Mouse (Mus musculus): ENCODE measurements around the gene Glis1.
"Not testable (repeated sequence)": the region's sequence is repeated elsewhere in the genome, so short reads cannot be mapped to it uniquely, and the experiment has no call there.

Glis1 gene

GRCm38 (mm10) chr4:107580883-107581282, 146.5 kb downstream of the Glis1 start:
- DNase-seq (ENCODE audit: low spot score) = no peak

DNA sequence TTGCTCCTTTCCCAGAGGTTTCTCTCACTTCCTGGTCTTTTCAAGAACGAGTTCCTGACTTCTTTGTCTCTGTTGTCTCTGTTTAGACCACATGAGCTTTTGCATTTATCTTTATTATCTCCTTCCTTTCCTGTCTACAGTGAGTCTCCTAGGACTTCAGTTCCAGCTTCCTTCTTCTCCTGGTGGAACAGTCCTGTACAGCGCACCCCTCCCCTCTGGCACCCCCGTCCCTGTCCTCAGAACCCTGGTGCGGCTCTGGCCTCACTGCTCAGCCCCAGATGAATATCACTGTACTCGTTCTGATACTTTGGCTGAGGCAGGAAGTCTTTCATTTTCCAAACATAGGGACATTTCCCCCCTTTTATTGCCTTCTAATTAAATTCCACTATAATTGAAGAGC, 152.0 kb downstream of the Glis1 start:
- DNase-seq (ENCODE audit: low spot score) = no peak

DNA sequence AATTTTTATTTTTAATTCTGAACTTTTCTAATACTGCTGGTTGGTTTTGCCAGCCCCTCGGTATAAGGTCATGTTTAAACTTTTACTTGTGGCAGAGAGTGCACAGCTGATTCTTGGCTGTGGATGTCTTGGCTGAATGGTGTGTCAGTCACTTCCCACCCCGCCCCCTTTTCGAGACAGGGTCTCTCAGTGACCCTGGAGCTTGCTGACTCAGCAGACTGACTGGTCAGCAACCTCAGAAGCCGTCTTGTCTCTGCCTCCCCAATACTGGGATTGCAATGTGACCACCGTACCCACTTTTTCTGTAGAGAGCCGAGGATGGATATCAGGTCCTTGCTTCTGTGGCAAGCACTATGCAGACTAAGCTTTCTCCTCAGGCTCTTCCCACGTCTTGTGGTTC, 154.2 kb downstream of the Glis1 start:
- DNase-seq (ENCODE audit: low spot score) = no peak

DNA sequence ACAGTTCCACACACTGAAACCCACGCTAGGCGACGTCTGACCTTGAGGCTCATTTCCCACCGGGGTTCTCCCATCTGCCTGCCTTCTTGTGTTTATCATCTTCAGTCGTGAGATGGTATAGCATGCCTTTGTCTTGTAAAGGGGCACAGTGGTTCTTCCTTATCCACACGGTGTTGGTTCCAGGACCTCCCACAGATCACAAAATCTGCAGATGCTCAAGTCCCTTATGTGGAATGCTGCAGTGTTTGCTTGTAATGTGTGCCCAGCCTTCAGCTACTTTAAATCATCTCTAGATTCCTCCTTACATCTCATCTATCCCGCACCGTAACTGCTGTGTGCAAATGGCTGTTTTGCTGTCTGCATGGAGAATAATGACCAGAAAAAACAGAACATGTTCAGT, 154.7 kb downstream of the Glis1 start:
- DNase-seq (ENCODE audit: low spot score) = no peak

DNA sequence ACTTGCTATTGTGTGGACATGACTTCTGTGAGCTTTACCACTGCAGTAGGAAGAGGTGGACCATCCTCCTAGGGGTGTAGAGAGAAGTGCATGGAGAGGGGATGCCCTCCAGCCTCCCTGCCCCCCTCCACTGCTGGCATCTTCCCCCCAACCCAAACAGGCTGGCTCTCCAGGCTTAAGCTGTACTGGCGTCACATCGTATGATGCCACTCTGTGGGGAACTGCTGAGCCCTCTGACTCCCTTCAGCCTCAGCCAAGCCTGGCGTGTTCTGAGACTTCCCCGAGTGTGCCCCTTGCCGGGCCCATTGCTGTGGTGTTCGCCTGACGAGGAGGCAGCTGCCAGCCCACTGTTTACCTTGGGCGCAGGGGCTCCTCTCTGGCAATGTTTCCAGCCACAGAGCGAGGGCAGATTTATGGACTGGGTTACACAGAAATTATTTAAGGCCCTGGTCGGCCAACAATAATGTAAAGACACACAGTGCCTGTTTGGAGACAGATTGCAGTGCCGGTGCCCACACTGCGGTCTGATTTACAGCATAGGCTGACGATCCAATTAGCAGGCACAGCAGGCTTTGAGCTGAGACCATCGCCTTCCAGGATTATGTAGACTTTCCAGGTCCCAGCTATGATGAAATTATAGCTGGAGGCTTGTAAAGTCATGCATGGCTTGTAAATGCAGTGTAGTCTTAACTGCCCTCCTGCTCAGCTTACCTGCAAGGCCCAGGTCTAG, 156.6 kb downstream of the Glis1 start:
- DNase-seq (ENCODE audit: low spot score) = no peak

- no peak for DNase-seq (ENCODE audit: low spot score)
Observed at GRCm38 (mm10) chr4:107593426-107593825, 159.0 kb downstream of the Glis1 start.

DNA sequence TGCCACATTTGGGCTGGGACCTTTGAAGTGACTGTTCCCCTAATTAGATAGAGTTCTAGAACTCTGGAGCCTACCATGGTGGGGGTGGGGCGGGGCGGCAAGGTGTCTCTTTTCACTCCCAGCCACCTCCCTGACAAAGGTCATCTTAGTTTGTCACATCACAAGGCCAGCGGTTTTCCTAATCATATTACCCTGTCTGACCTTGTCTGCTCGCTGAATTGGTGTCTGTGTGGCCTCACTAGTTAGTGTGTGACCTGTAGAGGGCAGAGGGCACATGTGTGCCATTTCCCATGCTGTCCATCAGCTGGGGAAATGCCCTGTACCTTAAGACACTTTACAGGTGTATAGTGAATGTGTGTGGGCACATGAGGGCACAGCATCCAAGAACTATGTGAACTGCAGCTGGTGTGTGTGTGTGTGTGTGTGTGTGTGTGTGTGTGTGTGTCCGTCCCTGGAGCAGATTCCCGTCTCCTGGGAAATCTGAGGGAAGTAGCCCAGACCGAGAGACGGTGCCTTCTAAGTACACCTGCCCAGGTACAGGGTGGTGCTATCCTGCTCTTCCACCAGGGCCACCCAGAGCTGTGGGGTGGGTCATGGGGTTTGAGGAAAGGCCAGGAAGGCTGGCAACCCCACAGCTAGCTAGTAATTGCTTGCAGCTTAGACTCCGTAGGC, 163.0 kb downstream of the Glis1 start:
- no peak for DNase-seq (ENCODE audit: low spot score)

DNA sequence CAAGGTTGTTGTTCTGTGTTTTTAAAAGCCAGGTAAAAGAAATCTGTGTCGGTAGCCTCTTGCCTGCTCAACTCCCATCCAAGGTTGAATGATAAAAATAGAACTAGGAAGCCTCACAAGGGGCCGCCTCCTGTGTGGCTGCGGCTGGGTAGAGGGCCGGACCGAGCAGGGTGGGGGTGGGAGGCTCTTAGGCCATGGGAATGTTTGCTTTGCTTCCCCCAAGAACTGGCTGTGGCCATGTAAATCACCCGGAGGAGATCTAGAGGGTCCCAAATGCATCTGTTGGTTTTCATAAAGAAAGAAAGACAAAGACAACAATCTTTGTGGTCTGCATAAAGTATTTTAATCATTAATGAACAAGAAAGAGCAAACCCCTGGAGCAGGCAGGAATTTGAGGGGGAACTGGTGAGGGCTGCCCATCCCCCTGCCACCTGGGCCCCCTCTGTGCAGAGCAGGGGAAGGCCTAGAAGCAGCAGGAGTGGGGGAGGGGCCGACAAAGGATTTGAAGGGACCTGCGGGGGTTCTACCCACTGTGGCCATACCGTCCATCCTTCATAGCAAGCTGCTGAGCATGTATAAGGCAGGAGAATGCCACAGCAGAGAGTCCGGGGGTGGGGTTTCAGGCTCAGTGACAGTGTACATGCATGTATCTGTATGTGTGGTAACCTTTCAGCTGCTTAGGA, 163.6 kb downstream of the Glis1 start:
- DNase-seq (ENCODE audit: low spot score) = no peak

- not testable (repeated sequence) for DNase-seq (ENCODE audit: low spot score)
Observed at GRCm38 (mm10) chr4:107598581-107598958, 164.2 kb downstream of the Glis1 start.

DNA sequence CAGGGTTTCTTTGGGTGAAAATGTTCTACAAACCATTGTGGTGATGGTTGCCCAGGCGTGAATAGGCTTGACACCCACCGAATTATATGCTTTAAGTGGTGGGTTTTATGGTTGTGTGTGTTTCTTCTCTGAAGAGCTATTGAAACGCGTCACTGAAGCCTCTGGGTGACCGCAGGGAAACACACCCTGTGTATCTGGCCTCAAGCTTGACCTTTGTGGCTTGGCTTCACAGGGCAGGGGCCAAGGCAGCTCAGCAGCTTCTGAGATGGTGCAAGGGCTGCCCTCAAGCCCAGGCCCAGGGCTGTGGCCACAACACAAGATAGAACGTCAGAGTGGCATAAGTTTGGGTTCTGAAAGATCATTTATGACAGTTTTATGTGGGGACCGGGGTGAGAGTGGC, 167.9 kb downstream of the Glis1 start:
- DNase-seq (ENCODE audit: low spot score) = no peak

DNA sequence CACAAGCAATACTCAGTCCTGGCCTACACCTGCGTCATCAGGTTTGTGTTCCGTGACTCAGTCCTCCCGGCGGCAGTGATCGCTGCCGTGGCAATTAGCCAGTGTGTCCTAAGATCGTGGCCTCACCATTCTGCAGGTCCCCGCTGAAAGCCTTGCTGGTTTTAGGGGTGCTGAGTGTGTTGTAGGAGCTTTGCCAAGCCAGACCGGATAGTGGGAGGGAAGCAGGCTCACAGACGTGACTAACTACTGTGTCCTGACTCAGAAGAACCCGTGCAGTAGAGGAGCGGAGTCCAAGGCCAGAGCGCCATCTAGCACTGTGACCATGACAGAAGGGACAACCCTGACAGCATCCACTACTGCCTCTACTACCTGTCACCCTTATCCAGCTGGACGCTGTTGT, 168.4 kb downstream of the Glis1 start:
- no peak for DNase-seq (ENCODE audit: low spot score)

- DNase-seq (ENCODE audit: low spot score) = no peak
Observed at GRCm38 (mm10) chr4:107603208-107603607, 168.8 kb downstream of the Glis1 start.

DNA sequence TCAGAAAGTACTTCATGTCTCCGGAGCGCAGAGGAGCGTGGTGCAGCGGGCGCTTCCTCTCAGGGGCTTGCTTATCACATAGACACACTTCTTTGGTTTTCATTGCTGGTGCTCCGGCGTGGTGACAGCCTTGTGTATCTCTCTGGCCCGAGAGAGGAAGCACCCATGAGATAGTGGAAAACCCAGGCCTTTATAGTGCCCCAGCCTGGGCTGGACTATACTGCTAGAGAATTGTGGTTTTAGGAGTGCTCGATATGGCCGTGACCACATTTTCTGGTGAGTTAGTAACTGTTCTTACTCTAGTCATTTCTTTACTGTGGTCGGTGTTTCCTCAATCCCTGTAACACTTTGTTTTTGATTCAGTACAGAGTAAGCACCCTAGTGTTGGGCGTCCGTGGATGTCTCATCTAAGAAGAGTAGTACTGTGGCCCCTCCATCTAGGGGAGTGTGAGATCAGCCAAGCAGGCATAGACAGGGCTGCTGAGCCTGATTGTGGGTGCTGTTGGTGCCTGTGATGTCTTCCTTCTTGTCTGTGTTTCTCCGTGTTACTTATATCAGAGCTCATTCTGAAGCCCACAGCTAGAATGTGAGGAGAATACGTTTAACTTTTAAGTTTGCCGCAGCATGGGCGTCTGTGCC, 171.7 kb downstream of the Glis1 start:
- no peak for DNase-seq (ENCODE audit: low spot score)

DNA sequence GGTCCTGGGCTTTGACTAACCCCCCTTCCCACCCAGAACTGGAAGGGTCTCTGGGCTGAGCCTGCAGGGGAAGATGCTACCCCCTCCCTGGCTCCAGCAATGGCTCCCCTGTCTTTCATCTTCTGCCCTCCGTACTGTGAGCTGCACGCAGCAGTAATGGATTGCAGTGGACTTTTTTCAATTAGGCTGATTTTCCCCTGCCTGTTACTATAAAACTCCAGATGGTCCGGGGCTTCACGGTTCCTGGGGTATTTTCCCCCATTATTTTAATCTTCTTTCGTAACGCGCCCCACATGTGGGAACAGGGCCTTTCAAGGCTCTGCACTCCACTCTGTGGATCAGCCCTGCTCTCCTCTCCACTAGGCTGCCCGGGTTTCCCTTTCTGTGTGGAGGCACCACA, 175.4 kb downstream of the Glis1 start:
- DNase-seq (ENCODE audit: low spot score) = no peak

GRCm38 (mm10) chr4:107611888-107612650, 177.7 kb downstream of the Glis1 start:
- no peak for DNase-seq (ENCODE audit: low spot score)

- no peak for DNase-seq (ENCODE audit: low spot score)
Observed at GRCm38 (mm10) chr4:107617596-107618230, 183.3 kb downstream of the Glis1 start.

GRCm38 (mm10) chr4:107619487-107619886, 185.1 kb downstream of the Glis1 start:
- DNase-seq (ENCODE audit: low spot score) = no peak

DNA sequence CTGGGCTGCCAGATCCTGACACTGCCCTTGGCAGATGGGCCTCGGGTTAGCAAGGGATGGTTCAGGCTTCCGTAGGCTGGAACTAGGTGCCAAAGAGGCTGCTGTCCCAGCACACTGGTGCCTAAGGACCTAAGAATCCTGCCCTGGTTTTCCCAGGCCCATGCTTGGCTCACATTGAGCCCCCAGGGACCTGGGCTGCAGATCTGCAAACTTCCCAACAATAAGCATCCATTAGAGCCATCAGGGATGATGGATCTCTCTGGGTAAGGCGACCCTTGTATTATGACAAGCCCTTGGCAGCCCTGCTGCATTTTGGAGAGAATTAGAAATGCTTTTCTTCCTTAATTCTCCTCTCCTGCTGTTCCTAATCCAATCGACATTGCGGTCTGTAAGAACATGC, 187.0 kb downstream of the Glis1 start:
- no peak for DNase-seq (ENCODE audit: low spot score)

DNA sequence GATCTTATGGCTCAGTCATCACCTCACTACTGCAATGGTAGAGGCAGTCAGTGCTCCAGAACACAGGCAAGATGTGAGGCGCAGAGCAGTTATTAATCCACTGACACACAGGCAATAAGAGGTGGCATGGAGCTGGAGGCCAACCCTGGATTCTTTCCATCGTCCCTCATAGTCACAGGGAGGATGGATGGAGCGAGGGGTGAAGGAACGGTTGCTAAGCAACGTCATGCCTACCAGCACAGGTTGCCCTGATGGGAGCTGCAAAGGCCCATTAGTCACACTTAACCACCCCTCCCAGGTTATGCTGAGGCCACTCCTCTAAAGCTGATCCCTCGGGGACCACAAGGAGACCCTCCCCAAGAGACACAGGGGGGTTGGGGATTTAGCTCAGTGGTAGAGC, 187.9 kb downstream of the Glis1 start:
- no peak for DNase-seq (ENCODE audit: low spot score)

- DNase-seq (ENCODE audit: low spot score) = no peak
Observed at GRCm38 (mm10) chr4:107623916-107624315, 189.5 kb downstream of the Glis1 start.

DNA sequence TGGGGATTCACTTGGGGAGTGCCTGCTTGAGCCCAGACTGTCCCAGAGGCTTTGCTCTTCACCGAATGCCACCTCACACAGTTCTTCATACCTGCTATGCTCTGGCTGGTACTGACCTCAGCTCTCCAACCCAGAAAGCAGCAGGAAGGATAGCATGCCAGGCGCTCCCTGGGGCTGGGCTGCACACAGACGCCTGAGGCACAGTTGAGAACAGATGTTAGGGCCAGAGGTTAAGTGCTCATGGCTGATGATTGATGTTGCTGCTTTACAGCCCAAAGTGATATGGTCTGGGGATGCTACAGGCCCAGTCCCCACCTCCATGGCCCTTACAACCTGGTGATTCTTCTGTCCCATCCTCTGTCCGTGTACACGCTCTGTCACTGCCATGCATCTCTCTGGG, 190.6 kb downstream of the Glis1 start:
- DNase-seq (ENCODE audit: low spot score) = no peak

DNA sequence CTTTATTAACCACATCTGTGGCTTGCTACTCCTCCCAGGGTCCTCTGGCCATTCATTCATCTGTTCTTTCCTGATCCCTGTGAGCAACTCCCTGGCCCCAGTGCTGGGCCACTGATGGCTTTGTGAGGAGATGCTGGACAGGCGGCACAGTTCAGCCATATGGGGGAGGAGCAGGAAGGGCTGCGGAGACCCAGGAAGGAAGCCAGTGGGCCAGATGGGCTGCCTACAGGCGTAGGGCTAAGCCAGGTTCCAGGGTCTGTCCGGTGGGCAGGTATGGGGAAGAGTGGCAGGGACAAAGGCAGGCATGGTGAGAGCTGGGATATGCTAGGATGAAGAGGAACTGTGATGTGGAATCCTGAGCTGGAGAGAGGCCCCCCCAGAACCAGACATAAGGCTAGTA, 193.8 kb downstream of the Glis1 start:
- no peak for DNase-seq (ENCODE audit: low spot score)

Data from urinary bladder, postnatal 10 days (tissue).